Mouse (Mus musculus): ENCODE results near the gene Scn1b.

DNA sequence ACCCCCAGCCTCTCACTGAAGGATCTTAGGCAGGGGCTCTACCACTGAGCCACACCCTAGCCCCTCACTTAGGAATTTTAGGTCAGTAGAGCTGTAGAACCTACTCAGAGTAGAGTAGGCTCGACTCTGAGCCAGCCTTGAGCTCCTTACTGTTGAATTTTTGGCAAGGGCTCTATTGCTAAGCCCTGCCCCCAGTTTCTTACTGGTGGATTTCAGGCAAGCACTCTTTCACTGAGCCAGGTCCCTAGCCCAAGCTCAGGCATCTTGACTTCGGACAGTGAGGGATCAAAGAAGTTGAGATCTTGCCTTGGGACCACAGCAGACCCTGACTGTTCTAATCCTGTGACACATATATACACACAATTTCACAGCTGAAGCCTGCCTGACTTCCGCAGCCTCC lies 3.1 kb downstream of the Scn1b start:
- TF ChIP-seq POLR2A (IDR thresholded peaks at IDR 0.05; ENCODE audit: insufficient read depth, low read depth, low read length) (no peak), CTCF (IDR thresholded peaks at IDR 0.05) (no peak), EP300 (IDR thresholded peaks at IDR 0.05; ENCODE audit: insufficient read depth, low read depth, low read length) (no peak)
